Mouse (Mus musculus) liver, postnatal 0 days (tissue): ENCODE results near the gene Shoc2. TPM values are rescaled to one million over a fixed set of nuclear protein-coding genes. Genes with fewer than 3 reads are reported as not detected.

Experiments
- ATAC-seq: fragments of 200-750 bp; cut with Nextera tagmentation; 2 replicates; pipeline ENCODE4 v1.8.0; 2017; ENCODE audit warnings: mild to moderate bottlenecking, moderate library complexity
- DNase-seq: peaks from one replicate; pipeline ENCODE4 v3.0.0-alpha.2; 2016
- H3K27ac ChIP-seq: fragments of 300-500 bp; sonication (generic); 2 replicates; pipeline ENCODE4 v1.5.1; 2014; ENCODE audit warnings: antibody characterized with exemption, moderate library complexity, mild to moderate bottlenecking, low read depth
- H3K27me3 ChIP-seq: fragments of 300-500 bp; sonication (generic); 2 replicates; pipeline ENCODE4 v1.6.1; 2014; ENCODE audit warnings: low read length, control low read depth, mixed read lengths; ENCODE audit not compliant: insufficient read depth
- H3K36me3 ChIP-seq: fragments of 300-500 bp; sonication (generic); replicated peaks from 2 replicates; pipeline ENCODE4 v1.6.1; 2014; ENCODE audit warnings: mild to moderate bottlenecking, control low read depth, low read length, moderate library complexity, mixed read lengths; ENCODE audit not compliant: insufficient read depth
- H3K4me1 ChIP-seq: fragments of 300-500 bp; sonication (generic); 2 replicates; pipeline ENCODE4 v1.6.1; 2014; ENCODE audit warnings: antibody characterized with exemption, mild to moderate bottlenecking, control low read depth; ENCODE audit not compliant: insufficient read depth
- H3K4me2 ChIP-seq: fragments of 300-500 bp; sonication (generic); 2 replicates; pipeline ENCODE4 v1.6.1; 2014; ENCODE audit warnings: low read depth, mild to moderate bottlenecking, low read length, moderate library complexity, mixed read lengths
- H3K4me3 ChIP-seq: fragments of 300-500 bp; sonication (generic); 2 replicates; pipeline ENCODE4 v1.5.1; 2014; ENCODE audit warnings: low read depth, low read length
- H3K9ac ChIP-seq: fragments of 300-500 bp; sonication (generic); replicated peaks from 2 replicates; pipeline ENCODE4 v1.6.1; 2014; ENCODE audit warnings: mild to moderate bottlenecking, moderate library complexity
- H3K9me3 ChIP-seq: fragments of 300-500 bp; sonication (generic); 2 replicates; pipeline ENCODE4 v1.6.1; 2016; ENCODE audit warnings: mild to moderate bottlenecking, control low read depth, low read length, mixed read lengths
- CTCF ChIP-seq: sonication (generic); IDR thresholded peaks from 2 replicates; pipeline ENCODE4 v1.5.1; 2016; ENCODE audit warnings: antibody characterized with exemption, low read depth
- EP300 ChIP-seq: IDR thresholded peaks from 2 replicates; pipeline ENCODE4 v1.6.1; 2016; ENCODE audit warnings: antibody characterized with exemption, low read depth, mild to moderate bottlenecking
- WGBS: fragments of 180-500 bp; shearing (Covaris S2); extraction: QIAGEN DNeasy Blood & Tissue Kit; methylation state at CpG from one replicate; pipeline ENCODE4 v1.1.7; 2014; ENCODE audit not compliant: insufficient replicate concordance; 5-methylcytosine and 5-hydroxymethylcytosine counted together
- polyA plus RNA-seq: library from polyadenylated mRNA; unstranded; fragments of >200 nt; fragmentation: Nextera tagmentation; extraction: Ambion mirVana; gene quantifications from 2 replicates; pipeline ENCODE4 v1.2.1, GENCODE M21; 2015

The Shoc2 gene
- polyA plus RNA-seq, 1 experiment from 2014 or later, result 13.7 TPM

DNA sequence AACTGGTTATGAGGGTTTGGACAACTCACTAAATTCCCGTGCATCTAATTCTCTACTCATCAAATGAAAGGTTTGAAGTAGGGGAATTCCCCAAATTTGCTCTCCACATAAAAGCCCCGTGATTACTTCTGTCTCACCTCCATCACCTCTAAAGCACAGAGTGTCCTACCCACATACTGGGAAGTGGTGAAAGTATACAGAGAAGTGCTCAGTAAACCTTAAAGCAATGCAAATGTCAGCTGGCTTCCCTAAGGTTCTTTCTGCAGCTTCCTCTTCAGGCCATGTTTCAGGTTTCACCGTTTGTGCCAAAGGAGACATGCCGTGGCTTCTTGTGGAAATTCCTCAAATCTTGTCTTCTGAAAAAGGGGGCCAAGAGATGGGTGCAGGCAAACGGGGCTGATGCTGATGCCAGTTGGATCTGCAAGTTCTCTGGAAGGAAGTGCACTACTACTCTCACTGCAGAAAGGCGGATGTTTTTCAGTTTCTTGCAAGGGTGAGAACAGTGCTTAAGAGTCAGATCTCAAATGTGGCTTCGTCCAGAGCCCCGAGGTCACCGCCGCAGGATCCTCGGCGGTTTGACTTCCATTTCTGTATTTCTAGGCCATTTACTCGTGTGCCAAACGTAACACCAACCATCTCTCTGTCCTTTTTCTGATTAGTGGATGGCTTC lies 44.0 kb upstream of the Shoc2 start:
- Histone ChIP-seq H3K36me3 (no peaks in the 10 kb centered on the region), H3K27me3 (no peaks in the 10 kb centered on the region), H3K9me3 (no peaks in the 10 kb centered on the region), H3K9ac (no peak overlapping the region), H3K4me1 (peaks cover 20% of the 10 kb centered on the region), H3K27ac (0 out of 2 replicates have a peak overlapping the region, but pooled peaks have one; percentile 11), H3K4me2 (no peak overlapping the region), H3K4me3 (no peak overlapping the region)
- no peak for TF ChIP-seq CTCF
- no peak for TF ChIP-seq EP300
- WGBS, result 74% methylated on average over 14 of the region's 14 CpGs
- ATAC-seq (no peak), DNase-seq (peak; percentile 10)

DNA sequence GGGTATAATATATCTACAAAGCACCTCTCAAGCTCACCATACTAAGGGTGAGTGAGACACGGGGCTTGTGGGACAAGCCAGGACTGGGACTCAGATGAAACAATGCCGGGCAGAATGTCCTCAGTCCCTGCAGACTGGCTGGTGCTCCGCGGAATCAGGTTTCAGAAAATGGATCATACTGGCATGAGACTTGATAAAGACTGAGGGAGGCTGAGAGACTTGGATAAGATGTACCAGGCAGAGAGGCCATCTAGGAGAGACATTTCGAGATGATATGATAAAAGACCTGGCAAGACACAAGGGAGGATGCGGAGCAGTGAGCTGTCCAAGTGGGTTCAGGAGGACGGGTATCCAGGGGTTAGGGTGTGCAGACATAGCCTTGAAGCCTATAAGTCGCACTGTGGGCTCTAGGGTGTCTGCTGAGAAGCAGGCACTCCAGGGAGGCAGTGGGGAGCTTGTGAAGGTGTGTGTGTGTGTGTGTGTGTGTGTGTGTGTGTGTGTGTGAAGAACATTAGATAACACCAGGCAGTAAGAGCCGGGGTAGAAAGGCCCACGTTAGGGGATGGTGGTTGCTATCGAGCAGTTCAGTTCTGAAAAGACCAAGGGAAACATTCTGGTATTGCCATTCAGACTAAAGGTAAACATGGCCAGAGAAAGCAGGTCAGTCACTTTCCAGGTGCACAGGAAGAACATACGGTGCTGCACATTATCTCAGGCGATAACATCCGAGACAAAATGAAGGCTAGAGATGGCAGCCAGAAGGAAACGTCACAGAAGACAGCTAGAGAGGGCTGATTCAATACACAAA lies 42.0 kb upstream of the Shoc2 start:
- H3K36me3 ChIP-seq, result no peaks in the 10 kb centered on the region
- H3K4me2 ChIP-seq, result peak overlapping the region; percentile 89
- peak overlapping the region; percentile 93 for H3K4me3 ChIP-seq
- H3K27ac ChIP-seq, result peak overlapping the region; percentile 96
- H3K4me1 ChIP-seq, result peaks cover 28% of the 10 kb centered on the region
- WGBS, result 28% methylated on average over 15 of the region's 15 CpGs
- peak overlapping the region; percentile 94 for H3K9ac ChIP-seq
- peak; percentile 38 for DNase-seq
- no peak for TF ChIP-seq CTCF
- peak; percentile 90 for TF ChIP-seq EP300
- no peaks in the 10 kb centered on the region for H3K9me3 ChIP-seq
- ATAC-seq, result peak; percentile 0; the same call in 1 of the 2 replicates
- H3K27me3 ChIP-seq, result no peaks in the 10 kb centered on the region

DNA sequence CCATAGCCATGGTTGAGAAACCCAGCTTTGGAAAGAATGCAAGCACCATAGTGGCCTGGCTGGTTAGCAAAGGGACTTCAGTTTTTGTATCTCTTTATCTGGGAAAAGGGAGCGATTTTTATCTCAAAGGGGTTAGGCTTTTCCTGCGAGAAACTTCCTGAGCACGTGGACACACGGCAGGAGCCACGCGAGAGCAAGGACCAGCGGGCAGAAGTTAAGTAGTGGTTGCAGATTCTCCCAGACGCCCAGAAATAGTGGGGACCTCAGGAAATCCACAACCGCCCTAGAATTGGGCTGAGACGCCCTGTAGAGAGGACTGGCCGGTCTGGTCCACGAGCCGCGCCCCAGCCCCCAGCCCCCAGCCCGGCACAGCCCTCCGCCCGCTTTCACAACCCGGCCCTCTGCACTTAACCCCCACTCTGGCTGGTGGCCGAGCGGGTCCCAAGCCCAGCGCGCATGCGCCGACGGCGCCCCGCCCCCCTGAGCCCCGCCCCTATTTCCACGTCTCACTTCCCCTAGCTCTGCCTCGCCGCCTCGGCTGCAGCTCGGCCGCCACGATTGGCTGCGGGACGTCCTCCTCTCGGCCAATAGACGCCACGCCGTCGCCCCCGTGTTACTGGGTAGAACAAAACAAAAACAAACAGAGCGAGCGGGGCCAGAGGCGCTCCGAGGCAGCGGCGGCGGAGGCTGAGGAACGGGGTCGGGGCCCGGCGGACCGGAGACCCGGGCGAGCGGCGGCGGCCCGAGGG lies 41.2 kb upstream of the Shoc2 start:
- H3K4me1 ChIP-seq, result peaks cover 28% of the 10 kb centered on the region
- WGBS, result 1% methylated on average over 45 of the region's 61 CpGs
- TF ChIP-seq CTCF (no peak), EP300 (0 out of 2 replicates have a peak, but pooled peaks have one; percentile 30)

DNA sequence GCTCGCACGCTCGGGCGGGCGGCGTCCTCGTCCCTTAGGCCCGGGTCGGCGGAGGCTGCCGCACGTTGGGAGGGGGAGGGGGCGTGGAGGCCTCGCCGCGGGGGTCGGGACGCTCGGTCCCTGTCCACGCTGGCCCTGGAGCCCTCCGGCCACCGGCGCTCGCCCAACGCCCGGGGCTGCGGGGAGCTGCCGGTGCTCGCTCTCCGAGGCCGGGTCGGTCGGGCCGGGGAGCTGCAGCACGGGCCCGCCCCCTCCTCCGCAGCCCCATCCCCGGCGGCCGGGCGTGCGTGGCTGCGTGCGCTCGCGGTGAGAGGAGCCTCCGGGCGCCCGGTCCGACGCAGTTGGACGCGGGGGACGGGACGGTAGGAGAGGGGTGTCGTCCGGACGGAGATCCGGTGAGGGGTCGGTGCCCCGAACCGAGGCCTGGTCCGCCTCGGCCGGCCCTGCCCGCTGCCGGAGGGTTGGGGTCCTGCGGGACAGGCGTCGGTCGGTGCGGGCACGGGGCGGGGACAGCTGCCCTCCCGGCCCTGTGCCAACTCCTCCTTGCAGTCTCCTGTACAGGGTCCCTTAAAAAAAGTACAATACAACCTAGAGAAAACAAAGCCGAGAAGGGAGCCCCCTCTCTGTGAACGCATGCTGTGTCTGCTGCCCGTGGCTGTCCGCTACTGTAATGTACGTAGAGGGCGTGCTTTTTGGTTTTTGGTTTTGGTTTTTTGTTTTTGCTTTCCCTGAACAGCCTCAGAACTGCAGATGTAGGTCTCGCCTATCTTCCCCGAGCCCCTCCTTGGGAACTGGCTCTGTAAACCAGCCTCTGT lies 40.4 kb upstream of the Shoc2 start:
- TF ChIP-seq CTCF (peak; percentile 54), EP300 (no peak)
- H3K4me3 ChIP-seq, result peak overlapping the region; percentile 93
- H3K9ac ChIP-seq, result peak overlapping the region; percentile 94
- H3K4me1 ChIP-seq, result peaks cover 28% of the 10 kb centered on the region
- no peaks in the 10 kb centered on the region for H3K36me3 ChIP-seq
- 1% methylated on average over 71 of the region's 83 CpGs for WGBS
- no peaks in the 10 kb centered on the region for H3K27me3 ChIP-seq
- H3K4me2 ChIP-seq, result peak overlapping the region; percentile 89
- ATAC-seq (peak; percentile 68), DNase-seq (no peak)
- peak overlapping the region; percentile 93 for H3K27ac ChIP-seq
- H3K9me3 ChIP-seq, result no peaks in the 10 kb centered on the region

More for the DNA sequence above, 41.2 kb upstream of the Shoc2 start:
- H3K4me3 ChIP-seq, result peak overlapping the region; percentile 93
- peak overlapping the region; percentile 89 for H3K4me2 ChIP-seq
- ATAC-seq (peak; percentile 97), DNase-seq (peak; percentile 100)
- no peaks in the 10 kb centered on the region for H3K36me3 ChIP-seq
- no peaks in the 10 kb centered on the region for H3K9me3 ChIP-seq
- peak overlapping the region; percentile 96 for H3K27ac ChIP-seq
- H3K9ac ChIP-seq, result peak overlapping the region; percentile 94
- no peaks in the 10 kb centered on the region for H3K27me3 ChIP-seq

DNA sequence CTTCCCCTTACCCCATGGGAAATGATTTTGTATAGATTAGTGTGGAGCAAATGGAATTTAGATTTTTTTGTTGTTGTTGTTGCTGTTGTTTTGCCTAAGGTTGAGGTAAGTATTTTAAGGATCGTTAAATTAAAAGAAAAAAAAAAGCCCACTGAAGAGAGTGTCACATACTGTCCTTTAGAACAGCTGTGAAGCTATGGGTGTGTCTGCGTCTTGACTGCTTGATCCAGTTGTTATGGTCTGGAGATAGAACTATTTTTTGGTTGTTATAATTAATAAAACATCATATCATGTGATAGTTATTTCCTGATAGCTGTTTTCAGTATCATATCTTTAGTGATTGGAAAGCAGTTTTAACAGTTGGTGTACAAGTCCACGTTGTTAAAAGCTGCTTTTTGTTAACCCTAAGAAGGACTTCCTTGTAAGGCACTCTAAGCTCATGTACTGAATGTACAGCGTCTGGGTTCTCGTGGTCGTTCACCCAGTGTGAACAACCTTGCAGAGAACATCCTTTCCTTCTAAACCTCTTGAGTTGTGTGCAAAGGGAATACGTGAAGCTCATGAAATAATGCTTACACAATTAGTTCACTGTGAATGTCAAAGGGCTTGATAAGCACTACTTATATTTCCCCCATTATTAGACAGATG lies 39.1 kb upstream of the Shoc2 start:
- Histone ChIP-seq H3K36me3 (peaks cover 9% of the 10 kb centered on the region), H3K27ac (peak overlapping the region; percentile 26; the same call in 1 of the 2 replicates), H3K9me3 (no peaks in the 10 kb centered on the region), H3K4me2 (peak overlapping the region; percentile 89), H3K27me3 (no peaks in the 10 kb centered on the region), H3K9ac (peak overlapping the region; percentile 94; the same call in 1 of the 2 replicates), H3K4me1 (peaks cover 28% of the 10 kb centered on the region), H3K4me3 (peak overlapping the region; percentile 93)
- 26% methylated on average over 7 of the region's 7 CpGs for WGBS
- no peak for TF ChIP-seq CTCF
- no peak for TF ChIP-seq EP300
- DNase-seq (no peak), ATAC-seq (no peak)
